Mouse (Mus musculus) neutrophil, adult 5-6 weeks (primary cell): ENCODE measurements around the gene Cntnap2. TPM values are rescaled to one million over a fixed set of nuclear protein-coding genes. Genes with fewer than 3 reads are reported as not detected.
"Not testable (repeated sequence)": the region's sequence is repeated elsewhere in the genome, so short reads cannot be mapped to it uniquely, and the experiment has no call there.

Experiments
- ATAC-seq: fragments of 151-379, 151-347 bp; 2 replicates; pipeline ENCODE4 v1.8.0; 2017; ENCODE audit warnings: mild to moderate bottlenecking, moderate TSS enrichment; ENCODE audit not compliant: insufficient number of reproducible peaks, poor library complexity, low FRiP score, severe bottlenecking; ENCODE audit errors: extremely low read depth
- total RNA-seq: library from RNA; stranded (forward); fragments of 200-1000 nt; gene quantifications from 2 replicates; pipeline ENCODE4 v1.2.3, GENCODE M21; 2017

Gene Cntnap2
- total RNA-seq, 1 experiment from 2014 or later: not detected

DNA sequence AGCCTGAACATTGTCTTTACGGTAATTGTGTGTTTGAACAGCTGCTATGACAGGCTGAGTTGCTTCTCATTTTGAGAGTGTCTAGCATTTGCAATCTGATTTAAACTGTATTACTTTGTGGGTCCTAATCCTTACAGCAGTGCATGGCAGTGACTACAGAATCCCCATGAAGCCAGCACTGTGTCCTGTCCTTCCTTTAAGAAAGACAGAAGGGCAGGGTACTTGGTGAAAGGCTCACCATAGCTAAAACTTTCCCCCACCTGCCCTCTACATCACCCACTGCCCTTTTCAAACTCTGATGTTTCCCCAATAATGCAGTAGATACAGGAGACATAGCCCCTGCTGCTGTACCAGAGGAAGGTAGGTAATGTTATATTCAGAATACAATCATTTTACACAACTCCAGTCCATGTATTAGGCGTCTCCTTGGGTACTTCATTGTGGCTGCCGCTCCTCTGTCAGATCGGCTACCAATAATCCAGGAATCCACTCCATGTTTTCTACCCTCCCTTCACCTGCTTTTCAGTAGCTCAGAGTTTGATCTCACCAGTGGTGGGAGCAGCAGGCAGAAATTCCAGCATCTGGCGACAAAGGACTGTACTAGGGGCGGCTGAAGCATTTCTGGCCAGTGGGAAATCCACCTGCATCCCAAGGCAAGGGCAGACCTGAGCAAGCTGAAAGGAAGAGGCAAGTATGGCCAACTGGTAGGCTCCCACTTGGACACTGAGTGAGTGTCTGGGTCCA lies 2184.9 kb downstream of the Cntnap2 start:
- no peak for ATAC-seq

DNA sequence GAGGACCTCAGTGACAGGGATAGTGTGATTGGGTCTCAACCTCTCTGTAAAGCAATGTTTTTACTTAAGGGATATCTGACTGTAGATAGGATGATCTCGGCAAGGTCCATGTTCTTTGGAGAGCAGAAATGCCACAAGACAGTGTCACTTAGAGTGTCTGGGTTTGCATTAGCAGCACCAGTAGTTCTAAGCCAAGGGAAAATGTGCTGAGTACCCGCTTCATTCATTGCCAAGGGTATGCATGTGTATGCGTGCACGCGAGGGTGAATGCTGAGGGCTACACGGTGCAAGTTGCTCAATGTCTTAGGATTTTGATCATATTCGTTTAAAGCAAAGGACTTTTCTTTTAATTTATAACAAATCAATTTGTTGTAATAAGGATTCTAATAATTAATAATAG lies 2185.5 kb downstream of the Cntnap2 start:
- ATAC-seq: no peak

DNA sequence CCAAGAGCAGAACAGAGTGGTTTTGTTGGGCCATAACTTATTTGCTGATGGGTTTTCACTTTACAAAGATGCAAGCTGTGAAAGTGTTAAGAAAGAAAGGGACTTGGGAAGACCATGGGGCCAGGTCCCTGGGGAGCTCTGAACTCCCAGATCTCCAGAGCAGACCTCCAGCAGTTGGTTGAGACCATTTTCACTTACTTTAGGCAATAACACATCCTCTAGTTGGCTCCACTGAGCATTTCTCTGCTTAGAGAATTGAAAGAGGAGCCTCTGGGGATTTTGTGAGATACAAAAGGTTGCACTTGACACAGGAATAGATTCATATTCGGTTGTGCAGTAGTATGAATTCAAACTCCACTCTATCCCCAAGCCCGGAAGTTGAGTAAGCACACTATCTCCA lies 2196.1 kb downstream of the Cntnap2 start:
- no peak for ATAC-seq

GRCm38 (mm10) chr6:47256227-47256887 lies 2197.2 kb downstream of the Cntnap2 start:
- ATAC-seq: no peak

DNA sequence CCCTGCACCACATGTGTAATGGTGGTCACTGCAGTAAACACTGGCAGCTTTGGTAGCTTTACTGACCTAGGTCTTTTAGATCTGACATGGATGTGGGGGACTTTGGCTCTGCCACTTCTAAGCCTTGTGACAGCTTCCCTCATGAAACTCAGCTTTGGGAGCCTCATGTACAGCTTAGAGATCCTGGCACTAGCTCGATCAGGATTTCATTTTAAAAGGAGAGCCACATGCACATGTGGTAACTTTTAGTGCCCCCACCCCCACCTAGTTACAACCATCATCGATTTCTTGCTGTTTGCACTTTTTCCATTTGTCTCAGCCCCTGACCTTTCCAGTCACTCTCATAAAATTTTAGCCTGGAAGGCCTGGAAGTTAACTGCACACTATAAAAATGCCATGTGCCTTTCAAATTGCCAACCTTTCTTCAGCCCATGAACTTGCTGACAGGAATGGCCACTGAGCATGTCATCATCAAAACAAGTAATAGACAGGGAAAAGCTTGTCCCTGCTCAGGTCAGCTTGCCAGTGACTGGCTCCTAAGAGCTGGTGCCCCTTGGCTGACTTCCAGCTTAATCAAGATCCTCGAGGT lies 2197.9 kb downstream of the Cntnap2 start:
- ATAC-seq: no peak

DNA sequence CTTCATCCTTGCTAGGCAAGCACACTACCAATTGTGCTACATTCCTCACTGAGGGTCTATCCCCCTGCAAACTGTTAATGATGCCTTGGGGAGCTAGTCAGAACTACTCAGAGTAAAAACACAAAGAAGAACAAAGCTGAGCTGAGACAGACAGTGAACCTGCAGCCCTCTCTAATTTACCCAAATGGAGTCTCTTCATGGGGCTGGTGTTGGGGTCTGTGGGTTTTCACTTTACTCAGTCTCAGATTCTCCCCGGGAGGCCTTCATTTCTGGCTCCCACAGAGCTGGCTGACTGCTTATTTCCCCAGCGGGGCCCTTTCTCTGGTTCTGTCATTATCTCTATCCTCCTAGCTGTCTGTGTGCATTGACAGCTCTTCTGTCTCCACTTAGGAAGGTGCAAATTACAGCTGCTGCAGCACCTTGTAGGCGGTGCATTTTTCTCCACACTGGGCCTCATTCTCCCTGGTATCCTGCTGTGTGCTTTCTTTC lies 2200.5 kb downstream of the Cntnap2 start:
- ATAC-seq: no peak

- no peak for ATAC-seq
Observed at GRCm38 (mm10) chr6:47267236-47267635, 2208.1 kb downstream of the Cntnap2 start.

GRCm38 (mm10) chr6:47269455-47269854 lies 2210.3 kb downstream of the Cntnap2 start:
- ATAC-seq: no peak

DNA sequence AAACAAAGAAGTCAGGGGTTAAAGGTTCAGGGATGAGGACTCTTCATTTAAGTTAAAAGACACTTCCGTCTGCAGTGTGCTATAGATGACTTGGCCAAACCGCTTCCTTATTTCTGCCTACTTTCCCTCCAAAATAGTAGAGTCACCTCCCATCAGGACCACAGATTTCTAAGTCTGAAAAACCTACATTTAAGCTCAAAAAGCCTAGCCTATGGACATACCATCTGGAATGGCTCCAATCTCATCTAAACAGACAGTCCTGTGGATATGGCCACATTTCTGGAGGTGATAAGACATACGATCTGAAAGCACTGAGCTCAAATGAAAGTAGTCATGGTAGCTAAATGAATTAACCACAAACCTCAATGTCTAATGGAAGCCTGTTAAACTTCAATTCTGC lies 2212.4 kb downstream of the Cntnap2 start:
- no peak for ATAC-seq

DNA sequence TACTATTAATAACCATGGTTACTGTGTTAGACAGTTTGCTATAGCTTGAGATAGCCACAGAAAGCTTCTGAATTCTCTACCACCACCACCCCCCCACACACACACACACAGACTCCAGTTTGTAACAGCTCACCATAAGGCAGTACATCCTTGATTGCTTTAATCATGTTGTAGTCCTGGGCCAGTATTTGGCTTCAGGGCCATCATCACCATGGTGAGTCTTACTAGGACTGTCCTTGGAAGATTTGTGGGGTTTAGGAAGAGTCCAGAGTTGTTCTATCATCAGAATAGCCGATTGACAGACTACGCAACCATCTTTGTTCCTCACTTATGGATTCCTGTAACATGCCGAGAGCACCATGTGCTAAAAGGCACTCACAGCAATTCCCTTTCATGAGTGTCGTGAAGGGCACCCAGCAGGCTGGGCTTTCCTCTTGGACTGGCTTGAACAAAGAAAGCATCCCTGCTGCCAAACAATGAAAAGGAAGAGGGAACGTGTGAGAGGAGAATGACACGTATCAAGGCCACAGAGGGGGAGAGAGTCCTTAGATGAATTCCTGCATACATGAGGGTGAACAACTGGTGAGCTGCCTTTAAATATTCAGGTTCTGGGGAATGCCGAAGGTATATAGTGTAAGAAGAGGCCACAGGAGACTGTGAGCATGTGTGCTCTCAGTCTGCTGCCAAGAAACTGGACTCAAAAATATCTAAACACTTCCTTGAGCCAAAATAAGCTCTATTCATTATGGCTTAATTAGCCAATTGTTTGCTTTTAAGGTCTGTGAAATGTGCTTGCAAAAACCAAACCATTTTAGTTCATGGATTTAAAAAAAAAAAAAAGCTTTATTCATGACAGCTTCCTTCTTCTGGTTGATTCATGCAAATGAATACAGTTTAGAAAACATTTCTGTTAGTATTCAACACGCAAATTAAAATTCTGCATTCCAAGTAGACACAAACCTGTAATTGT lies 2213.7 kb downstream of the Cntnap2 start:
- no peak for ATAC-seq

GRCm38 (mm10) chr6:47275065-47275464 lies 2215.9 kb downstream of the Cntnap2 start:
- no peak for ATAC-seq

- ATAC-seq: no peak
Observed at GRCm38 (mm10) chr6:47279183-47279582, 2220.0 kb downstream of the Cntnap2 start.

- ATAC-seq: no peak
Observed at GRCm38 (mm10) chr6:47281584-47281983, 2222.4 kb downstream of the Cntnap2 start.

- no peak for ATAC-seq
Observed at GRCm38 (mm10) chr6:47284794-47285193, 2225.6 kb downstream of the Cntnap2 start.

GRCm38 (mm10) chr6:47285742-47286141 lies 2226.6 kb downstream of the Cntnap2 start:
- no peak for ATAC-seq

DNA sequence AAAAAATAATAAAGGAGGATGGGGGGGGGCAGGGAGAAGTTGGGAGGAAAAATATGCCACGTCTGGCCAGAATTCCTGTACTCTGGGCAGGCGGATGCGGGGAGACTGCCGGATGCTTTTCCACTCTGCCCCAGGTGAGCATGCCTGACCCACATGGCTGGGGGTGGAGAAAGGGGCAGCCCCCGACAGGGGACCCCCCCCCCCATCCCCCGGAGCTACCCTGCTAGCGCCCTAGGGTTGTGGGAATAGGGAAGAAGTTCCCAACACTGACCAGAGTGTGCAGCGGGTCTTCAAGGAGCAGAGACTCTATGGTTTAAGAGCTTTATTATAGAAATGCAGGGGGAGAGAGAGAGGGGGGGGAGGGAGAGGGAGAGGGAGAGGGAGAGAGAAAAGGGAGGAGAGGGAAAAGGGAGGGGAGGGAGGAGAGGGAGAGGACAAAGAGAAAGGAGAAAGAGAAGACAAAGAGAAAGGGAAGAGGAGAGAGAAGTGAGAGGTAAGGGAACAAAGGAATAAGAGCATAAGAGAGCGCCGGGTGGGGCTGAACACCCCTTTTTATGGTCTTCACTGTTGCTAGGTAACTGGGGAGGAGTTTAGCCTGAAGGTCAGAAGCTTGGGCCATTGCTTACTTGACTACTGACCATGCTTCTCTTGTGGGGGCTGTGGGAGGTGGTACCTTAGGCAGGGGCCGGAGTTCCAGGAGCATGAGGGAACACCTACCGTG lies 2227.2 kb downstream of the Cntnap2 start:
- not testable (repeated sequence) for ATAC-seq

GRCm38 (mm10) chr6:47287722-47288121 lies 2228.6 kb downstream of the Cntnap2 start:
- no peak for ATAC-seq

DNA sequence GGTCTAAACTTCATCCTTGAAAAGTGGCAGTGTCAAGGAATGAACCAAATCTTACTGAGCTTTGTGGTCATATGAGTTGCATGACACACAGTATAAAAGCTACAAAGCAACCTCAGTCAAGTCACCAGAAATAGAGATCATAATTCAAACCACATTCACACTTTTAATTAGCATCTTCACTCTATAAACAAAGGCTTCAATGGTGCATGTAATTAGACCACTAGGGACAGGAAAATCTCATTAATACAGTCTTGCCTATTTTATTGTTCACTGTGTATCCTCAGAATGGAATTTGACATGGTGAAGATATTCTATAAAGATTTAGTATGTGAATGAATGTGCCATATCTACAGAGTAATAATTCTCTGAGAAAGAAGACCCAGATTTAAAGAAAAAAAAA lies 2232.8 kb downstream of the Cntnap2 start:
- ATAC-seq: no peak
